Mouse (Mus musculus) forelimb bud, embryonic 11.5 days (tissue): Measurements from ENCODE around the gene Ppil6.

Source experiments
- DNase-seq: peaks from one replicate; pipeline ENCODE4 v3.0.0-alpha.2; 2012; ENCODE audit warnings: low read depth, low spot score

The Ppil6 gene

GRCm38 (mm10) chr10:41489708-41490517 lies at the start of gene Ppil6, which contains the start of gene Smpd2:
Ppil6 (plus strand) TSS chr10:41490439.
Smpd2 (minus strand) TSS chr10:41490369.
- peak; percentile 96 for DNase-seq

GRCm38 (mm10) chr10:41448216-41448615 lies 42.0 kb upstream of the Ppil6 start:
- DNase-seq, result no peak

GRCm38 (mm10) chr10:41449684-41450083 lies 40.6 kb upstream of the Ppil6 start:
- no peak for DNase-seq

GRCm38 (mm10) chr10:41450137-41450670 lies 40.0 kb upstream of the Ppil6 start, which contains the start of gene Zbtb24:
Zbtb24 (plus strand) TSS chr10:41450383.
- DNase-seq, result peak; percentile 98

GRCm38 (mm10) chr10:41450780-41451522 lies 39.3 kb upstream of the Ppil6 start:
- no peak for DNase-seq

- no peak for DNase-seq
These were observed 38.6 kb upstream of the Ppil6 start for GRCm38 (mm10) chr10:41451656-41452055.

- DNase-seq, result no peak
These were observed 37.4 kb upstream of the Ppil6 start for GRCm38 (mm10) chr10:41452791-41453190.

- no peak for DNase-seq
These were observed 30.2 kb upstream of the Ppil6 start for GRCm38 (mm10) chr10:41459990-41460389.

- no peak for DNase-seq
These were observed 29.7 kb upstream of the Ppil6 start for GRCm38 (mm10) chr10:41460501-41460900.

- DNase-seq, result no peak
These were observed 29.0 kb upstream of the Ppil6 start for GRCm38 (mm10) chr10:41461057-41461722.

- DNase-seq, result no peak
These were observed 25.8 kb upstream of the Ppil6 start for GRCm38 (mm10) chr10:41464401-41464955.

- no peak for DNase-seq
These were observed 22.9 kb upstream of the Ppil6 start for GRCm38 (mm10) chr10:41467325-41467724.

- no peak for DNase-seq
These were observed 19.5 kb upstream of the Ppil6 start for GRCm38 (mm10) chr10:41470693-41471092.

GRCm38 (mm10) chr10:41472534-41472933 lies 17.7 kb upstream of the Ppil6 start:
- DNase-seq, result no peak

GRCm38 (mm10) chr10:41472962-41473481 lies 17.2 kb upstream of the Ppil6 start:
- DNase-seq, result no peak

- no peak for DNase-seq
These were observed 16.3 kb upstream of the Ppil6 start for GRCm38 (mm10) chr10:41473782-41474468.

- no peak for DNase-seq
These were observed 15.3 kb upstream of the Ppil6 start for GRCm38 (mm10) chr10:41474981-41475391.

GRCm38 (mm10) chr10:41476171-41477017 lies 13.8 kb upstream of the Ppil6 start, which contains the start of gene Mical1:
Mical1 (plus strand) TSS chr10:41476314.
- peak; percentile 55 for DNase-seq

GRCm38 (mm10) chr10:41477018-41477277 lies 13.3 kb upstream of the Ppil6 start:
- peak; percentile 48 for DNase-seq
